Mouse (Mus musculus): ENCODE data around the gene Ski. TPM values are rescaled to one million over a fixed set of nuclear protein-coding genes. Genes with fewer than 3 reads are reported as not detected.

Ski gene
- total RNA-seq, 2 experiments from 2014 or later, result 113 to 119 TPM

- intact Hi-C loops (cut with DNase I), result no loop called here
- DNase-seq (ENCODE audit: low spot score in 2 of 2), result no peak
Observed at GRCm38 (mm10) chr4:155188341-155188740, 34.1 kb downstream of the Ski start.

GRCm38 (mm10) chr4:155187192-155187674, 35.2 kb downstream of the Ski start:
- intact Hi-C loops (cut with DNase I), result no loop called here

GRCm38 (mm10) chr4:155185845-155186244, 36.5 kb downstream of the Ski start:
- intact Hi-C loops (cut with DNase I), result no loop called here
- no peak for DNase-seq (ENCODE audit: low spot score in 2 of 2)

More at GRCm38 (mm10) chr4:155187192-155187674, 35.2 kb downstream of the Ski start:
- no peak for DNase-seq (ENCODE audit: low spot score in 2 of 2)

- DNase-seq (ENCODE audit: low spot score in 2 of 2), result no peak
- intact Hi-C loops (cut with DNase I), result no loop called here
Observed at GRCm38 (mm10) chr4:155184248-155185070, 37.9 kb downstream of the Ski start.

GRCm38 (mm10) chr4:155183201-155183600, 39.2 kb downstream of the Ski start:
- intact Hi-C loops (cut with DNase I), result no loop called here
- DNase-seq (ENCODE audit: low spot score in 2 of 2), result no peak

- intact Hi-C loops (cut with DNase I), result no loop called here
- no peak for DNase-seq (ENCODE audit: low spot score in 2 of 2)
Observed at GRCm38 (mm10) chr4:155178981-155179512, 43.3 kb downstream of the Ski start.

- DNase-seq (ENCODE audit: low spot score in 2 of 2), result peak; percentile 46 to 59
- intact Hi-C loops (cut with DNase I), result no loop called here
Observed at GRCm38 (mm10) chr4:155178274-155178673, 44.1 kb downstream of the Ski start.

- no peak for DNase-seq (ENCODE audit: low spot score in 2 of 2)
- intact Hi-C loops (cut with DNase I), result no loop called here
Observed at GRCm38 (mm10) chr4:155176210-155176609, 46.2 kb downstream of the Ski start.

- intact Hi-C loops (cut with DNase I), result loop anchor here (5.0 kb wide), 1 partner anchor 48 kb away; the partner anchor contains the start of gene Ski
- no peak for DNase-seq (ENCODE audit: low spot score in 2 of 2)
Observed at GRCm38 (mm10) chr4:155173822-155174785, 48.3 kb downstream of the Ski start.

- intact Hi-C loops (cut with DNase I), result loop anchor here (5.0 kb wide), 1 partner anchor 49 kb away; the partner anchor contains the start of gene Ski
- peak in 1 of 2 experiments; percentile 65 for DNase-seq (ENCODE audit: low spot score in 2 of 2)
Observed at GRCm38 (mm10) chr4:155172909-155173821, 49.2 kb downstream of the Ski start.

GRCm38 (mm10) chr4:155171961-155172533, 50.3 kb downstream of the Ski start:
- intact Hi-C loops (cut with DNase I), result loop anchor here (5.0 kb wide), 1 partner anchor 50 kb away; the partner anchor contains the start of gene Ski
- DNase-seq (ENCODE audit: low spot score in 2 of 2), result peak; percentile 70 to 73

GRCm38 (mm10) chr4:155170614-155171212, 51.7 kb downstream of the Ski start:
- intact Hi-C loops (cut with DNase I), result loop anchor here (5.0 kb wide), 1 partner anchor 52 kb away; the partner anchor contains the start of gene Ski
- no peak for DNase-seq (ENCODE audit: low spot score in 2 of 2)

- intact Hi-C loops (cut with DNase I), result no loop called here
Observed at GRCm38 (mm10) chr4:155168835-155169252, 53.5 kb downstream of the Ski start.

GRCm38 (mm10) chr4:155165861-155166260, 56.5 kb downstream of the Ski start:
- no peak for DNase-seq (ENCODE audit: low spot score in 2 of 2)
- intact Hi-C loops (cut with DNase I), result no loop called here

More at GRCm38 (mm10) chr4:155168835-155169252, 53.5 kb downstream of the Ski start:
- no peak for DNase-seq (ENCODE audit: low spot score in 2 of 2)

- no peak for DNase-seq (ENCODE audit: low spot score in 2 of 2)
- intact Hi-C loops (cut with DNase I), result no loop called here
Observed at GRCm38 (mm10) chr4:155164550-155164949, 57.8 kb downstream of the Ski start.

GRCm38 (mm10) chr4:155163685-155164084, 58.7 kb downstream of the Ski start:
- intact Hi-C loops (cut with DNase I), result no loop called here
- no peak for DNase-seq (ENCODE audit: low spot score in 2 of 2)

GRCm38 (mm10) chr4:155163320-155163651, 59.1 kb downstream of the Ski start:
- intact Hi-C loops (cut with DNase I), result no loop called here
- no peak for DNase-seq (ENCODE audit: low spot score in 2 of 2)

Data from left cerebral cortex, postnatal 36 days (tissue).